Mouse (Mus musculus) liver, postnatal 0 days (tissue): ENCODE results near the gene Fyttd1.

ENCODE experiments used
- CTCF ChIP-seq: sonication (generic); IDR thresholded peaks from 2 replicates; pipeline ENCODE4 v1.5.1; 2016; ENCODE audit warnings: antibody characterized with exemption, low read depth
- EP300 ChIP-seq: IDR thresholded peaks from 2 replicates; pipeline ENCODE4 v1.6.1; 2016; ENCODE audit warnings: antibody characterized with exemption, low read depth, mild to moderate bottlenecking

DNA sequence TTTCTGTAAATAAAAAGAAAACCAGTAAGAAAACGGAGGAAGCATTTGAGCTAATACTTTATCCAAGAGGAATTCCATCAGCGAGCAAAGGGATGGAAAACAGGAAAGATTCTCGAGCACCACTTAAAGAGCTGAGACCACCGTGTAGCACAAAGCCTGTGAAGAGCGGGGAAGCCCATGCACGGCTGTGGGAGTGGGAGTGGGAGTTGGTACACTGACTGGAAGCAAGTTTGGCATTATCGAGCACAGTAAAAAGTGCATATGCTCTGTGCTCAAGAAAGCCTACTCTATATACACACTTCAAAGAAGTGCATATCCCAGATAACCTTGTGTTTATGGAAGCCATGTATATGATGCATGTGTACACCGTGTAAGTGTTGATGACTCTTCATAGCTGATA is 49.7 kb downstream of the Fyttd1 start:
- TF ChIP-seq CTCF (no peak), EP300 (no peak)
